Mouse (Mus musculus): ENCODE measurements around the gene Nkx2-3.

DNA sequence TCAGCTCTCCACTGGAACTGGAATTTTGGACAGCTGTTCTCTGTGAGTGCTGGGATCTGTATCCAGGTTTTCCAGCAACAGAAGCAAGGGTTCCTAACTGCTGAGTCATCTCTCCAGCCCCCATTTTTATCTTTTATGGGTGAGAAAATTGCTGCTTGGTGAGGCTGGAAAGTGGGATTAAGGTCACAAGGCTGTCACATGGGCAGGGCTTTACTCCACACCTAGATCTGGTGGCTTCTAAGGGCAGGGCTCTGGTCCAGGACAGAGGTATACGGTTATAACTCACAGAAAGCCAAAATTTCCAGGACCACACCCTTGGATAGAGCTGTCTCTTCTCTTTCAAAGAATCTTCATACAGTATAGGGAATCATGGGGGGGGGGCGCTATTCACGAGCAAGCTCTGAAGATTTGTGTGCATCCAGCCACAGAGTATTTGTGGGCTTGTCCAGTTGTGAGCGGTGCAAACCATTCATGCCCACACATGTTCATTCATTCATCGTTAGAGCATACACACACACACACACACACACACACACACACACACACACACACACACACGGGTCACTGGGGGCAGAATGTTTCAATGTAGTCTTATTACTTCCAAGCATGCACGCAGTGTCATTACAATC, 7.5 kb upstream of the Nkx2-3 start:
- no peak for TF ChIP-seq CTCF (IDR thresholded peaks at IDR 0.05; ENCODE audit: extremely low read depth, insufficient read depth, insufficient read length, insufficient replicate concordance)
- TF ChIP-seq POLR2A (IDR thresholded peaks at IDR 0.05; ENCODE audit: low read depth, low read length): no peak
